Mouse (Mus musculus) T-helper 2 cell (primary cell): ENCODE results near the gene Zfp36l2.
"Not testable (repeated sequence)": the region's sequence is repeated elsewhere in the genome, so short reads cannot be mapped to it uniquely, and the experiment has no call there.

Experiments
- in situ Hi-C: fragments of 300-600 bp; cut with MboI, MseI; formaldehyde crosslinking; loops from one replicate; pipeline ENCODE4 v1.15.1; 2025; ENCODE audit warnings: high pct_unique_total_duplicates

Gene Zfp36l2

GRCm38 (mm10) chr17:84187727-84188373 lies at the start of gene Zfp36l2:
TSS of gene Zfp36l2 (minus strand) at chr17:84187947.
- in situ Hi-C loops = loop anchor here (5.0 to 10.0 kb wide), 2 partner anchors 163 to 1509 kb away; no protein-coding TSS in a partner anchor

GRCm38 (mm10) chr17:84236781-84237557 lies 49.2 kb upstream of the Zfp36l2 start:
- in situ Hi-C loops = no loop called here

GRCm38 (mm10) chr17:84235399-84235928 lies 47.7 kb upstream of the Zfp36l2 start:
- in situ Hi-C loops = no loop called here

GRCm38 (mm10) chr17:84234785-84235184 lies 47.0 kb upstream of the Zfp36l2 start:
- in situ Hi-C loops = not testable (repeated sequence)

GRCm38 (mm10) chr17:84233758-84234157 lies 46.0 kb upstream of the Zfp36l2 start:
- in situ Hi-C loops = no loop called here

GRCm38 (mm10) chr17:84231361-84231760 lies 43.6 kb upstream of the Zfp36l2 start:
- in situ Hi-C loops = no loop called here

- in situ Hi-C loops = no loop called here
Observed at GRCm38 (mm10) chr17:84228223-84228622, 40.5 kb upstream of the Zfp36l2 start.

GRCm38 (mm10) chr17:84226681-84227080 lies 38.9 kb upstream of the Zfp36l2 start:
- in situ Hi-C loops = no loop called here

- in situ Hi-C loops = no loop called here
Observed at GRCm38 (mm10) chr17:84226231-84226630, 38.5 kb upstream of the Zfp36l2 start.

- in situ Hi-C loops = no loop called here
Observed at GRCm38 (mm10) chr17:84224217-84224887, 36.6 kb upstream of the Zfp36l2 start.

GRCm38 (mm10) chr17:84218841-84219240 lies 31.1 kb upstream of the Zfp36l2 start:
- in situ Hi-C loops = not testable (repeated sequence)

- in situ Hi-C loops = no loop called here
Observed at GRCm38 (mm10) chr17:84217696-84218095, 29.9 kb upstream of the Zfp36l2 start.

- in situ Hi-C loops = no loop called here
Observed at GRCm38 (mm10) chr17:84215264-84215960, 27.7 kb upstream of the Zfp36l2 start.

GRCm38 (mm10) chr17:84213464-84213863 lies 25.7 kb upstream of the Zfp36l2 start:
- in situ Hi-C loops = no loop called here

- in situ Hi-C loops = no loop called here
Observed at GRCm38 (mm10) chr17:84207611-84208010, 19.9 kb upstream of the Zfp36l2 start.

GRCm38 (mm10) chr17:84206239-84206638 lies 18.5 kb upstream of the Zfp36l2 start:
- in situ Hi-C loops = no loop called here

GRCm38 (mm10) chr17:84204962-84205361 lies 17.2 kb upstream of the Zfp36l2 start:
- in situ Hi-C loops = no loop called here

GRCm38 (mm10) chr17:84203340-84203739 lies 15.6 kb upstream of the Zfp36l2 start:
- in situ Hi-C loops = no loop called here

GRCm38 (mm10) chr17:84201183-84201582 lies 13.4 kb upstream of the Zfp36l2 start:
- in situ Hi-C loops = no loop called here

- in situ Hi-C loops = loop anchor here (10.0 kb wide), 1 partner anchor 193 kb away; no protein-coding TSS in a partner anchor
Observed at GRCm38 (mm10) chr17:84197912-84198344, 10.2 kb upstream of the Zfp36l2 start.

- in situ Hi-C loops = loop anchor here (10.0 kb wide), 1 partner anchor 192 kb away; no protein-coding TSS in a partner anchor
Observed at GRCm38 (mm10) chr17:84196329-84196728, 8.6 kb upstream of the Zfp36l2 start.
